Mouse (Mus musculus): ENCODE measurements around the gene Pelo. TPM values are rescaled to one million over a fixed set of nuclear protein-coding genes. Genes with fewer than 3 reads are reported as not detected.

Gene Pelo
- polyA plus RNA-seq, 1 experiment from 2014 or later = 5.6 TPM

- DNase-seq (ENCODE audit: low spot score) = peak; percentile 7
- Histone ChIP-seq H3K9ac (ENCODE audit: low read length) (no peak overlapping the region; the same call in 1 of the 2 replicates), H3K36me3 (ENCODE audit: control insufficient read depth, insufficient read depth, low read length) (no peaks in the 10 kb centered on the region), H3K27ac (ENCODE audit: low read depth, low read length) (0 out of 2 replicates have a peak overlapping the region, but pooled peaks have one; percentile 27), H3K4me1 (ENCODE audit: control insufficient read depth, insufficient read depth, low read length) (peaks cover 10% of the 10 kb centered on the region), H3K4me2 (ENCODE audit: low read length) (peak overlapping the region; percentile 86), H3K9me3 (replicated peaks; ENCODE audit: control insufficient read depth, low read length) (no peaks in the 10 kb centered on the region), H3K4me3 (ENCODE audit: low read depth, low read length) (peak overlapping the region; percentile 43), H3K27me3 (replicated peaks; ENCODE audit: control insufficient read depth, insufficient read depth, low read length) (peaks cover 16% of the 10 kb centered on the region)
- no peak for ATAC-seq
- 14% methylated on average over 11 of the region's 11 CpGs for WGBS
Measured at GRCm38 (mm10) chr13:115100381-115101177, 10.6 kb upstream of the Pelo start.

- Histone ChIP-seq H3K27ac (ENCODE audit: low read depth, low read length) (no peak overlapping the region), H3K9ac (ENCODE audit: low read length) (no peak overlapping the region), H3K27me3 (replicated peaks; ENCODE audit: control insufficient read depth, insufficient read depth, low read length) (peaks cover 16% of the 10 kb centered on the region), H3K36me3 (ENCODE audit: control insufficient read depth, insufficient read depth, low read length) (no peaks in the 10 kb centered on the region), H3K4me3 (ENCODE audit: low read depth, low read length) (no peak overlapping the region), H3K9me3 (replicated peaks; ENCODE audit: control insufficient read depth, low read length) (no peaks in the 10 kb centered on the region), H3K4me1 (ENCODE audit: control insufficient read depth, insufficient read depth, low read length) (peaks cover 10% of the 10 kb centered on the region), H3K4me2 (ENCODE audit: low read length) (no peak overlapping the region)
- ATAC-seq = no peak
- no peak for DNase-seq (ENCODE audit: low spot score)
- 82% methylated on average over 9 of the region's 9 CpGs for WGBS
Measured at GRCm38 (mm10) chr13:115099381-115099780, 9.4 kb upstream of the Pelo start.

GRCm38 (mm10) chr13:115098227-115098626, 8.2 kb upstream of the Pelo start:
- ATAC-seq (no peak), DNase-seq (ENCODE audit: low spot score) (no peak)
- H3K4me2 ChIP-seq (ENCODE audit: low read length) = no peak overlapping the region
- peaks cover 10% of the 10 kb centered on the region for H3K4me1 ChIP-seq (ENCODE audit: control insufficient read depth, insufficient read depth, low read length)
- H3K4me3 ChIP-seq (ENCODE audit: low read depth, low read length) = no peak overlapping the region
- no peak overlapping the region for H3K27ac ChIP-seq (ENCODE audit: low read depth, low read length)
- 87% methylated on average over 3 of the region's 3 CpGs for WGBS
- H3K9ac ChIP-seq (ENCODE audit: low read length) = no peak overlapping the region
- peaks cover 16% of the 10 kb centered on the region for H3K27me3 ChIP-seq (replicated peaks; ENCODE audit: control insufficient read depth, insufficient read depth, low read length)
- no peaks in the 10 kb centered on the region for H3K9me3 ChIP-seq (replicated peaks; ENCODE audit: control insufficient read depth, low read length)
- no peaks in the 10 kb centered on the region for H3K36me3 ChIP-seq (ENCODE audit: control insufficient read depth, insufficient read depth, low read length)

GRCm38 (mm10) chr13:115096965-115097364, 7.0 kb upstream of the Pelo start:
- H3K9ac ChIP-seq (ENCODE audit: low read length) = no peak overlapping the region
- no peak overlapping the region for H3K4me3 ChIP-seq (ENCODE audit: low read depth, low read length)
- no peak overlapping the region for H3K4me2 ChIP-seq (ENCODE audit: low read length)
- no peak for DNase-seq (ENCODE audit: low spot score)
- H3K27me3 ChIP-seq (replicated peaks; ENCODE audit: control insufficient read depth, insufficient read depth, low read length) = peaks cover 16% of the 10 kb centered on the region
- no peak overlapping the region for H3K27ac ChIP-seq (ENCODE audit: low read depth, low read length)
- H3K36me3 ChIP-seq (ENCODE audit: control insufficient read depth, insufficient read depth, low read length) = no peaks in the 10 kb centered on the region
- ATAC-seq = no peak
- H3K4me1 ChIP-seq (ENCODE audit: control insufficient read depth, insufficient read depth, low read length) = peaks cover 10% of the 10 kb centered on the region
- no peaks in the 10 kb centered on the region for H3K9me3 ChIP-seq (replicated peaks; ENCODE audit: control insufficient read depth, low read length)
- WGBS = 48% methylated on average over 5 of the region's 5 CpGs

GRCm38 (mm10) chr13:115096216-115096615, 6.2 kb upstream of the Pelo start:
- no peak overlapping the region for H3K9ac ChIP-seq (ENCODE audit: low read length)
- no peak for ATAC-seq
- DNase-seq (ENCODE audit: low spot score) = no peak
- H3K36me3 ChIP-seq (ENCODE audit: control insufficient read depth, insufficient read depth, low read length) = no peaks in the 10 kb centered on the region
- H3K9me3 ChIP-seq (replicated peaks; ENCODE audit: control insufficient read depth, low read length) = no peaks in the 10 kb centered on the region
- WGBS = 49% methylated on average over 2 of the region's 2 CpGs
- peaks cover 5% of the 10 kb centered on the region for H3K4me1 ChIP-seq (ENCODE audit: control insufficient read depth, insufficient read depth, low read length)
- H3K4me3 ChIP-seq (ENCODE audit: low read depth, low read length) = no peak overlapping the region
- H3K27me3 ChIP-seq (replicated peaks; ENCODE audit: control insufficient read depth, insufficient read depth, low read length) = peaks cover 10% of the 10 kb centered on the region
- no peak overlapping the region for H3K4me2 ChIP-seq (ENCODE audit: low read length)
- H3K27ac ChIP-seq (ENCODE audit: low read depth, low read length) = no peak overlapping the region

- DNase-seq (ENCODE audit: low spot score) (no peak), ATAC-seq (no peak)
- Histone ChIP-seq H3K9me3 (replicated peaks; ENCODE audit: control insufficient read depth, low read length) (no peaks in the 10 kb centered on the region), H3K9ac (ENCODE audit: low read length) (no peak overlapping the region), H3K4me1 (ENCODE audit: control insufficient read depth, insufficient read depth, low read length) (no peaks in the 10 kb centered on the region), H3K4me3 (ENCODE audit: low read depth, low read length) (no peak overlapping the region), H3K4me2 (ENCODE audit: low read length) (no peak overlapping the region), H3K27me3 (replicated peaks; ENCODE audit: control insufficient read depth, insufficient read depth, low read length) (peaks cover 2% of the 10 kb centered on the region; the same call in 1 of the 2 replicates), H3K27ac (ENCODE audit: low read depth, low read length) (no peak overlapping the region), H3K36me3 (ENCODE audit: control insufficient read depth, insufficient read depth, low read length) (no peaks in the 10 kb centered on the region)
- WGBS = 94% methylated on average over 2 of the region's 2 CpGs
Measured at GRCm38 (mm10) chr13:115095392-115095791, 5.4 kb upstream of the Pelo start.

- no peak overlapping the region for H3K27ac ChIP-seq (ENCODE audit: low read depth, low read length)
- 83% methylated on average over 3 of the region's 3 CpGs for WGBS
- DNase-seq (ENCODE audit: low spot score) = no peak
- no peak for ATAC-seq
- H3K4me3 ChIP-seq (ENCODE audit: low read depth, low read length) = no peak overlapping the region
- peaks cover 8% of the 10 kb centered on the region for H3K4me1 ChIP-seq (ENCODE audit: control insufficient read depth, insufficient read depth, low read length)
- peaks cover 10% of the 10 kb centered on the region; the same call in 1 of the 2 replicates for H3K36me3 ChIP-seq (ENCODE audit: control insufficient read depth, insufficient read depth, low read length)
- no peak overlapping the region for H3K9ac ChIP-seq (ENCODE audit: low read length)
- H3K9me3 ChIP-seq (replicated peaks; ENCODE audit: control insufficient read depth, low read length) = no peaks in the 10 kb centered on the region
- no peaks in the 10 kb centered on the region for H3K27me3 ChIP-seq (replicated peaks; ENCODE audit: control insufficient read depth, insufficient read depth, low read length)
- H3K4me2 ChIP-seq (ENCODE audit: low read length) = no peak overlapping the region
Measured at GRCm38 (mm10) chr13:115091511-115091910, 1.5 kb upstream of the Pelo start.

GRCm38 (mm10) chr13:115090977-115091445, 1.0 kb upstream of the Pelo start:
- no peak for DNase-seq (ENCODE audit: low spot score)
- Histone ChIP-seq H3K9me3 (replicated peaks; ENCODE audit: control insufficient read depth, low read length) (no peaks in the 10 kb centered on the region), H3K27ac (ENCODE audit: low read depth, low read length) (no peak overlapping the region), H3K36me3 (ENCODE audit: control insufficient read depth, insufficient read depth, low read length) (peaks cover 13% of the 10 kb centered on the region), H3K4me3 (ENCODE audit: low read depth, low read length) (peak overlapping the region; percentile 66; the same call in 1 of the 2 replicates), H3K9ac (ENCODE audit: low read length) (peak overlapping the region; percentile 79; the same call in 1 of the 2 replicates), H3K4me1 (ENCODE audit: control insufficient read depth, insufficient read depth, low read length) (peaks cover 8% of the 10 kb centered on the region), H3K27me3 (replicated peaks; ENCODE audit: control insufficient read depth, insufficient read depth, low read length) (no peaks in the 10 kb centered on the region), H3K4me2 (ENCODE audit: low read length) (peak overlapping the region; percentile 57)
- ATAC-seq = no peak
- WGBS = 51% methylated on average over 9 of the region's 9 CpGs
